Mouse (Mus musculus) bone marrow macrophage, adult 2 months (primary cell): Measurements from ENCODE around the gene Ttc7b. TPM values are rescaled to one million over a fixed set of nuclear protein-coding genes. Genes with fewer than 3 reads are reported as not detected.

Source experiments
- H3K27ac ChIP-seq: 2 replicates; pipeline ENCODE4 v1.5.1; 2012; ENCODE audit warnings: low read depth, low read length; ENCODE audit not compliant: insufficient read depth
- H3K4me1 ChIP-seq: 2 replicates; pipeline ENCODE4 v1.6.1; 2012; ENCODE audit warnings: low read length; ENCODE audit not compliant: control insufficient read depth, insufficient read depth
- H3K4me3 ChIP-seq: 2 replicates; pipeline ENCODE4 v1.5.1; 2012; ENCODE audit warnings: mild to moderate bottlenecking, low read length, moderate library complexity; ENCODE audit not compliant: insufficient read depth
- CTCF ChIP-seq: IDR thresholded peaks from 2 replicates; pipeline ENCODE4 v1.5.1; 2012; ENCODE audit warnings: low read depth, mild to moderate bottlenecking, low read length, moderate library complexity
- POLR2A ChIP-seq: IDR thresholded peaks from 2 replicates; pipeline ENCODE4 v1.6.1; 2012; ENCODE audit warnings: mild to moderate bottlenecking, low read depth, low read length, borderline replicate concordance
- polyA plus RNA-seq: library from polyadenylated mRNA; stranded (reverse); fragments of >200 nt; gene quantifications from 2 replicates; pipeline ENCODE4 v1.2.4, GENCODE M21; 2012; ENCODE audit not compliant: missing spikeins, insufficient read depth, insufficient read length

The Ttc7b gene
- polyA plus RNA-seq, 1 experiment, result 18.8 TPM

DNA sequence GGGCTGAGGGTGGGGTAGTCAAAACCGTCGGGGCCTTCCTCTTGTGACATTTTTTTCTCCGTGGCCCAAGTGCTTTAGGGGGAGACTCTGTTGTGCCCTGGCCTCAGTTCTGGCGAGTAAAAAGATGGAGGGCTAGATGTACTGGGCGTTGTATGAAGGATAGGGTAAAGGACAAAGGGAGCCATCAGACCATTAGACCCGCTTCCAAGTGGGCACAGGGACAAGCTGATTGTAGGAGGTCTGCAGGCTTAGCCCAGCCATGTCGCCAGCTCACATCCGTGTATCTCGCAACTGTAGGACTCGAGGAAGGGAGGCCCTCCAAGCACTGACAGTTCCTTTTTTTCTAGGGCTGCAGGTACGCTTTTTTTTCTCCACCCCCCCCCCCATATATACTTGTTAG is 111.9 kb downstream of the Ttc7b start:
- H3K4me3 ChIP-seq, result no peak overlapping the region
- H3K27ac ChIP-seq, result no peak overlapping the region
- H3K4me1 ChIP-seq, result no peaks in the 10 kb centered on the region
- TF ChIP-seq POLR2A (no peak), CTCF (no peak)

DNA sequence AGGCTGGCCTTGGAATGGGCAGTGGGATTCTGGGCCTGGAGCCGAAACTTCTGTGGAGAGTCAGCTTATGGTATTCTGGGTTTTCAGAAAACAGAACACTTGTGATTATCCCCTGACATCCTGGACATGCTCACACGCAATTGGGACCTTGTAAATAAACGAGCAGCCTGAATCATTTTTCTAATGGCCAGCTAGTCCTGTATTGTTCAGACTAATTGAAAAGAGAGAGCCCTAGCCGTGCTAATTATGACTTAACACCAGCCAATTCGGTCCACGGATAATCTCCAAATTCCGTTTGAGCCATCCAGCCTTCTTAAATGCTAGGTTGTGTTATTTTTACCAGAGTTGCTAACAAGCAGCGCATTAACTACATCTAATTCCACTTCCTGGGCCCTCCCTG is 112.5 kb downstream of the Ttc7b start:
- no peaks in the 10 kb centered on the region for H3K4me1 ChIP-seq
- TF ChIP-seq CTCF (no peak), POLR2A (no peak)

DNA sequence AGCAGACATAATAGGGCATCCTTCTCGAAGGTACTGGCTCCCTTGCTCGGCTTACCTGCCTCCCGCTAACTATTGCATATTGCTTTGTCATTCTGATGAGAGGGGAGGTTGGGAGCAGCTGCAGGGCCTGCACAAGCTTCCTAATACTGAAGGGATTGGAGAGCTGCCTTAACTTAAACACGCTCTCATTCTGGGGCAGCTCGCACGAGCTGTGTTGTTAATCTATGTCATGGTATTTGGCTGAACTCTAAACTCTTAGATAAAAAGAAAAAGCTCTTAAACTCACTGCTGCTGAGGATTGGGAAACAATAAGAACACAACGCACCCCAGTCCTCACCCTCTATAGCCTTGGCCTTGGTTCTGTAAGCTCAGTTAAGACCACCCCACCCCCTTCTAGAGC is 113.3 kb downstream of the Ttc7b start:
- Histone ChIP-seq H3K4me1 (no peaks in the 10 kb centered on the region), H3K4me3 (no peak overlapping the region), H3K27ac (no peak overlapping the region)
- no peak for TF ChIP-seq POLR2A

More for the DNA sequence above, 112.5 kb downstream of the Ttc7b start:
- no peak overlapping the region for H3K27ac ChIP-seq
- H3K4me3 ChIP-seq, result no peak overlapping the region

DNA sequence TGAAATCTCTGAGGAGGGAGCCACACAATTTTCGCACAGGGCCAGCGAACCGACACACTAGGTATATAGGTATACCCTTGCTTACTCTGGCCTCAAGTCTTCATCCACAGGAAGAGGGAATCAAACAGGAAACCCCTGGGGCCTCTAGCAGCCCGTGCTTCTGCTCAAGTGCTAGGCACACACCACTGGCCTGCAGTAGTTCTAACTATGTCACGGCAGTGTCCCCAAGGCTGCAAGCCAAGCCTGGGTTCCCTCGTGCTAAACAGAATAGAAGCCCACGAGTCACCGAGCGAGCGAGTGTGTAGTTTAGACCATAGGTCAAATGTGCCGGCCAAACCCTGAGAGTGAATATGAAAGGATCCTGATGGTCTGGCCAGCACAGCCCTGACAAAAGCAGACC is 114.5 kb downstream of the Ttc7b start:
- Histone ChIP-seq H3K4me1 (no peaks in the 10 kb centered on the region), H3K27ac (no peak overlapping the region), H3K4me3 (no peak overlapping the region)
- TF ChIP-seq POLR2A (no peak), CTCF (no peak)

DNA sequence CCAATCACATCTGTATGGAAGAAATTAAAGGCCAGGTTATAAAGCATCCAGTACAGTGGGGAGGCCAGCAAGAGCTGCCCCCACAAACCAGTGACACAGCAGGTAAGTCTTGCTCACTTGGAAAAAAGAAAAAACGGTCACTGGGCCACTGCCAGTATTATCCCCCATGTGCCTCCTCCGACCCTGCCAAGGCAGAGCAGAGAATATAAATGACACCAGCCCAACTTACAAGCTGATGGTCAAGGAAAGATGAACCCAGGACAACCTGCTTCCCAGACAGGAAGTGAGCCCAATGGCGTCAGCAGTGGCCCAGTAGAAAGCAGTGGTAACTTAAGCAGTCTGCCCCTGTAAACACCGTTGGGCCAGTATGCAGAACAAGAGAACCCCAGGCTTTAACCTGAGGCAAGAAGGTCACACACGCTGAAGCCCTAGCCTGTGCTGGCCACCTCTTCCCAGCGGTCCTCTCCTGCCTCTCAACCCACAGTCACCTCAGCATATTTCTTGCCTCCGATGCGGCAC is 115.1 kb downstream of the Ttc7b start:
- Histone ChIP-seq H3K4me1 (no peaks in the 10 kb centered on the region), H3K4me3 (no peak overlapping the region), H3K27ac (no peak overlapping the region)
- TF ChIP-seq CTCF, result no peak
- TF ChIP-seq POLR2A, result no peak

DNA sequence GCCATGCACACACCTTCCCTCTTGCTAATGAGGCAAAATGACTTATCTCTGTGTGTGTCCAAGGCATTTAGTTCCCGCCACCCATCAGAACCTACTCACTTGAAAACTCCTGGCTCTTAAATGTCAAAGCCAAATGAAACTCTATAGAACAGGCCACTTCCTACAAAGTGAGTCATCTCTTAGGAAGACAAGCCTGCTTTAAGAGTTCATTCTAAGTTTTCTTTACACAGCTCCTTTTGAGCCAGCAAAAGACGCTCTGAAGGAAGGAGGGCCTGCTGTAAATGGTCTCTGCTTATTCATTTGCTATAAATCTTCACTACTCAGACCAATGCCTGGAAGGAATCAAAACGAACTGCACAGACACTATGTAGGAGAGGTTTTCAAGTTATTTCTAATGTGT is 116.2 kb downstream of the Ttc7b start:
- H3K4me3 ChIP-seq, result no peak overlapping the region
- no peaks in the 10 kb centered on the region for H3K4me1 ChIP-seq
- no peak for TF ChIP-seq POLR2A
- no peak for TF ChIP-seq CTCF
- H3K27ac ChIP-seq, result no peak overlapping the region

DNA sequence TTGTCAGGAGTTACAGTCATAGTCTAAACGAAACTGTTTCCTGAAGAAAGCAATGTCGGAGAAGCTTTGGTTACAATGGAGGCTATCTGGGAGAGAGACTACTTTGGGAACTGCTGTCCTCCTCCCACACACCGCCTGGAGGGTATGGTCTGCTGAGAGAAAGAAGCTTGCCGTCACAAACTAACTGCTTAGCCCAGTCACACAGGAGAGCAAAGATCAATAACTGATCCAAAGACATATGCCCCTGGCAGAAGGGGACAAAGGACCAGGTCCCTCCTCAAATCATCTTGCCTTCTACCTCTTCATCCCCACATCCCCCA is 117.7 kb downstream of the Ttc7b start:
- Histone ChIP-seq H3K4me1 (peaks cover 8% of the 10 kb centered on the region), H3K27ac (no peak overlapping the region), H3K4me3 (no peak overlapping the region)
- TF ChIP-seq POLR2A, result no peak
- TF ChIP-seq CTCF, result no peak

DNA sequence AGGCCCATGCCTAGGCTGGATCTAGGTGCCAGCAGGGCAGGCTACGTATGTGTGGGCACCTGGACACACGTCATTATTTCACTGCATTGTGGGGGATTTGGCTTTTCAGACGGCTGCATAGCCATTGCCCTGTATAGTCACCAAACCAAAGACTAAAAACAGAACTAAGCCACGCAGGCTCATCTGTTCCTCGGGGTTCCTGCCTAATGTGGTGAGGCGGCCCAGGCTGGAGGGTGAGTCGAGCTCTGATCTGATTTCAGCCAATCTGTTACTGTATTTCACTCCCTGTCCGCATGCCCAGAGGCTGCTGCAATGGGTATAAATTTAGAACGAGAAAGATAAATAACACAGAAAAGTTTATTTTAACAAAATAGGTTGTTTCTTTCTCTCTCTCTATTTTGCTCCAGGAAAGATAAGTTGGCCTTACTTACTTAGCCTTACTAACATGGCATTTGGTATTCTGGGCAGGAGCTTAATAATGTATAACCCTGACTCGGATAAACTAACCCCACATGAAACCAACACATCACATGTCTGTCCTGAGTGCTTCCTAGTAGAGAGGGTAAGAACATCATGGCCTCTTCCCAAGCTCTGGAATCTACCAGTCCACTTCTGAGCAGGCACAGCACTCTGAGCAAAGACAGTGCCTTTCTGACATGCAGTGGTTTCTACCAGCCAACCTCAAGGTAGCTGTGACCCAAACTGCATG is 118.2 kb downstream of the Ttc7b start:
- no peak overlapping the region for H3K4me3 ChIP-seq
- peaks cover 8% of the 10 kb centered on the region for H3K4me1 ChIP-seq
- H3K27ac ChIP-seq, result no peak overlapping the region
- TF ChIP-seq POLR2A (no peak), CTCF (no peak)

DNA sequence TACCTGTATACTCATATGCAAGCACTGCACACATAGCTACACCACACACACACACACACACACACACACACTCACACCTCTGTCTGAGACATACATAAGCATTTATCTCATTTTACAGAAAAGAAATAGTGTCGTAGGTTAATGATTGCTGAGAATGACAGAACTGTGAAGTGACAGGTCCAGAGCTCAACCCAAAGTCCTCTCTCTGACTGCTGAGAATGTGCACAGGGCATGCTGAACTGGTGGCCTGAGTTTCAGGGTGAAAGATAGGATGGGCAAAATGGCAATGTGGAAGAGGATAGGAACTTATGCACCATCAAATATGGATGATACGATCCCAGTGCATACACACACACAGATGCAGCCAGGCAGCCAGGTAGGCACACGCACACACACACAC is 120.5 kb downstream of the Ttc7b start:
- no peak for TF ChIP-seq POLR2A
- H3K4me1 ChIP-seq, result peaks cover 15% of the 10 kb centered on the region
- no peak overlapping the region for H3K4me3 ChIP-seq
- H3K27ac ChIP-seq, result no peak overlapping the region

DNA sequence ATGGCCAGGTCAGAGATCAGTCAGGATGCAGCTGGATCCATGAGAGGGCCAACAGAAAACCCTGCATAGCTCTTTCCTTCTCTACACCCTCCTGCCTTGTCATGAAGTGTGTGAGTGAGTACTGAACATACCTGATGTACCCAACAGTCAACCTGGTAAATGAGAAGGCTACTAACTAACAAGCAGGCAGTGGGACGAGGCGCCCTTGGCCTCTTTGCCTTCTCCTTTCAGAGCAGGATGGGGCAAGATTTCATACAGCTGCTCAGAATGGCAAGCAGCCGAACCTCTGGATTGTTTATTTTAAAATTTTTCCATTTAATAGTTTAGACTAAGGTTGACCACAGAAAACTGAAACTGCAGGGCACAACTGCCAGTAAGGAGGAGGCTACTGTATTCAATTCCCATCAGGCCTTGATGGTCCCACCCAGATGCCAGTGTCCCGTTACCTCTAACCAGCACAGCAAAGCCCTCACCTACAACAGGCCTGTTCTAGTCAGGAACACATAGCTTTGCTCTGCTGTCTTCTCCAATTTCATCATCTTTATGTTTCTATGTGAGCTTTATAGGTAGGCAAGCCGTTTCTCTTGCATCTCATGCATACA is 121.4 kb downstream of the Ttc7b start:
- no peak overlapping the region for H3K27ac ChIP-seq
- H3K4me3 ChIP-seq, result no peak overlapping the region
- H3K4me1 ChIP-seq, result peaks cover 15% of the 10 kb centered on the region
- TF ChIP-seq POLR2A (no peak), CTCF (no peak)
